Mouse (Mus musculus) lung, embryonic 14.5 days (tissue): ENCODE data around the gene Arg1. TPM values are rescaled to one million over a fixed set of nuclear protein-coding genes. Genes with fewer than 3 reads are reported as not detected.

Experiments
- ATAC-seq: fragments of 200-750 bp; cut with Nextera tagmentation; 2 replicates; pipeline ENCODE4 v1.8.0; 2017; ENCODE audit warnings: mild to moderate bottlenecking, moderate TSS enrichment, moderate library complexity; ENCODE audit not compliant: insufficient read depth
- DNase-seq: peaks from one replicate; pipeline ENCODE4 v3.0.0-alpha.2; 2015
- H3K27ac ChIP-seq: fragments of 300-500 bp; sonication (generic); 2 replicates; pipeline ENCODE4 v1.5.1; 2014; ENCODE audit warnings: low read depth, mild to moderate bottlenecking, moderate library complexity
- H3K27me3 ChIP-seq: fragments of 300-500 bp; sonication (generic); 2 replicates; pipeline ENCODE4 v1.6.1; 2014; ENCODE audit warnings: low read length, control low read depth; ENCODE audit not compliant: insufficient read depth
- H3K36me3 ChIP-seq: fragments of 300-500 bp; sonication (generic); 2 replicates; pipeline ENCODE4 v1.6.1; 2014; ENCODE audit warnings: control low read depth; ENCODE audit not compliant: insufficient read depth
- H3K4me1 ChIP-seq: fragments of 300-500 bp; sonication (generic); 2 replicates; pipeline ENCODE4 v1.6.1; 2014; ENCODE audit warnings: antibody characterized with exemption, control low read depth; ENCODE audit not compliant: insufficient read depth
- H3K4me2 ChIP-seq: fragments of 300-500 bp; sonication (generic); 2 replicates; pipeline ENCODE4 v1.6.1; 2014; ENCODE audit warnings: mild to moderate bottlenecking
- H3K4me3 ChIP-seq: fragments of 300-500 bp; sonication (generic); 2 replicates; pipeline ENCODE4 v1.5.1; 2014; ENCODE audit warnings: low read depth, low read length
- H3K9ac ChIP-seq: fragments of 300-500 bp; sonication (generic); 2 replicates; pipeline ENCODE4 v1.6.1; 2014
- H3K9me3 ChIP-seq: fragments of 300-500 bp; sonication (generic); 2 replicates; pipeline ENCODE4 v1.6.1; 2016; ENCODE audit warnings: low read depth, low read length, control low read depth
- CTCF ChIP-seq: IDR thresholded peaks from 2 replicates; pipeline ENCODE4 v1.5.1; 2016; ENCODE audit warnings: antibody characterized with exemption, low read depth
- WGBS: fragments of 180-500 bp; shearing (Covaris S2); extraction: QIAGEN DNeasy Blood & Tissue Kit; methylation state at CpG from one replicate; pipeline ENCODE4 v1.1.7; 2014; 5-methylcytosine and 5-hydroxymethylcytosine counted together
- polyA plus RNA-seq: library from polyadenylated mRNA; unstranded; fragments of >200 nt; fragmentation: Nextera tagmentation; extraction: Ambion mirVana; gene quantifications from 2 replicates; pipeline ENCODE4 v1.2.1, GENCODE M21; 2014

The Arg1 gene
- polyA plus RNA-seq, 1 experiment from 2014 or later: 1.4 TPM

GRCm38 (mm10) chr10:24947871-24948270, 20.6 kb upstream of the Arg1 start:
- WGBS: 57% methylated on average over 3 of the region's 3 CpGs
- no peak for TF ChIP-seq CTCF
- ATAC-seq: no peak

GRCm38 (mm10) chr10:24930143-24930542, 2.9 kb upstream of the Arg1 start:
- H3K4me2 ChIP-seq: no peak overlapping the region
- H3K4me3 ChIP-seq: no peak overlapping the region
- DNase-seq (peak; percentile 27), ATAC-seq (no peak)
- no peaks in the 10 kb centered on the region for H3K36me3 ChIP-seq
- no peaks in the 10 kb centered on the region for H3K9me3 ChIP-seq
- no peak overlapping the region for H3K9ac ChIP-seq
- 59% methylated on average over 6 of the region's 6 CpGs for WGBS
- no peak for TF ChIP-seq CTCF
- H3K4me1 ChIP-seq: no peaks in the 10 kb centered on the region
- no peaks in the 10 kb centered on the region for H3K27me3 ChIP-seq
- no peak overlapping the region for H3K27ac ChIP-seq

More at GRCm38 (mm10) chr10:24947871-24948270, 20.6 kb upstream of the Arg1 start:
- no peak overlapping the region for H3K4me2 ChIP-seq
- no peak overlapping the region for H3K9ac ChIP-seq
- DNase-seq: no peak
- H3K4me3 ChIP-seq: no peak overlapping the region
- no peaks in the 10 kb centered on the region for H3K36me3 ChIP-seq
- no peaks in the 10 kb centered on the region for H3K27me3 ChIP-seq
- no peaks in the 10 kb centered on the region for H3K9me3 ChIP-seq
- 0 out of 2 replicates have a peak, but pooled peaks cover 2% of the 10 kb centered on the region for H3K4me1 ChIP-seq
- peak overlapping the region; percentile 18; the same call in 1 of the 2 replicates for H3K27ac ChIP-seq

- Histone ChIP-seq H3K27me3 (no peaks in the 10 kb centered on the region), H3K36me3 (no peaks in the 10 kb centered on the region), H3K4me1 (no peaks in the 10 kb centered on the region), H3K9ac (no peak overlapping the region), H3K9me3 (no peaks in the 10 kb centered on the region), H3K27ac (no peak overlapping the region), H3K4me2 (peak overlapping the region; percentile 36), H3K4me3 (no peak overlapping the region)
- 3% methylated on average over 12 of the region's 12 CpGs for WGBS
- no peak for ATAC-seq
- TF ChIP-seq CTCF: no peak
- DNase-seq: peak; percentile 43
Observed at GRCm38 (mm10) chr10:24928072-24928471, 788 bp upstream of the Arg1 start.

- H3K27ac ChIP-seq: no peak overlapping the region
- H3K4me2 ChIP-seq: no peak overlapping the region
- no peak for TF ChIP-seq CTCF
- no peaks in the 10 kb centered on the region for H3K27me3 ChIP-seq
- no peaks in the 10 kb centered on the region for H3K9me3 ChIP-seq
- 0 out of 2 replicates have a peak, but pooled peaks have one; percentile 39 for ATAC-seq
- H3K9ac ChIP-seq: no peak overlapping the region
- 21% methylated on average over 10 of the region's 10 CpGs for WGBS
- DNase-seq: no peak
- no peaks in the 10 kb centered on the region for H3K4me1 ChIP-seq
- H3K36me3 ChIP-seq: no peaks in the 10 kb centered on the region
- no peak overlapping the region for H3K4me3 ChIP-seq
Observed at GRCm38 (mm10) chr10:24926380-24926779, 904 bp downstream of the Arg1 start.

- no peak for TF ChIP-seq CTCF
- no peak overlapping the region for H3K9ac ChIP-seq
- H3K4me3 ChIP-seq: no peak overlapping the region
- 50% methylated on average over 3 of the region's 3 CpGs for WGBS
- no peaks in the 10 kb centered on the region for H3K36me3 ChIP-seq
- H3K9me3 ChIP-seq: no peaks in the 10 kb centered on the region
- no peak for ATAC-seq
- H3K27me3 ChIP-seq: no peaks in the 10 kb centered on the region
- H3K4me1 ChIP-seq: no peaks in the 10 kb centered on the region
- H3K27ac ChIP-seq: no peak overlapping the region
- no peak overlapping the region for H3K4me2 ChIP-seq
- no peak for DNase-seq
Observed at GRCm38 (mm10) chr10:24924296-24924695, 3.0 kb downstream of the Arg1 start.

GRCm38 (mm10) chr10:24922977-24923376, 4.3 kb downstream of the Arg1 start:
- no peak overlapping the region for H3K4me2 ChIP-seq
- ATAC-seq: no peak

GRCm38 (mm10) chr10:24915486-24915885, 11.8 kb downstream of the Arg1 start:
- peaks cover 52% of the 10 kb centered on the region for H3K36me3 ChIP-seq
- WGBS: 84% methylated on average over 6 of the region's 6 CpGs

More at GRCm38 (mm10) chr10:24922977-24923376, 4.3 kb downstream of the Arg1 start:
- Histone ChIP-seq H3K4me1 (no peaks in the 10 kb centered on the region), H3K4me3 (no peak overlapping the region), H3K27me3 (no peaks in the 10 kb centered on the region), H3K9ac (no peak overlapping the region), H3K27ac (no peak overlapping the region), H3K9me3 (no peaks in the 10 kb centered on the region), H3K36me3 (no peaks in the 10 kb centered on the region)
- DNase-seq: no peak
- WGBS: 71% methylated on average over 4 of the region's 4 CpGs
- no peak for TF ChIP-seq CTCF

GRCm38 (mm10) chr10:24912576-24912975, 14.7 kb downstream of the Arg1 start:
- TF ChIP-seq CTCF: no peak
- ATAC-seq (no peak), DNase-seq (no peak)
- Histone ChIP-seq H3K9ac (no peak overlapping the region), H3K27ac (no peak overlapping the region), H3K9me3 (no peaks in the 10 kb centered on the region), H3K4me1 (no peaks in the 10 kb centered on the region), H3K27me3 (no peaks in the 10 kb centered on the region), H3K4me3 (no peak overlapping the region), H3K36me3 (peaks cover 82% of the 10 kb centered on the region), H3K4me2 (no peak overlapping the region)
- WGBS: 92% methylated on average over 14 of the region's 14 CpGs

More at GRCm38 (mm10) chr10:24915486-24915885, 11.8 kb downstream of the Arg1 start:
- no peak for DNase-seq
- Histone ChIP-seq H3K27ac (no peak overlapping the region), H3K9me3 (no peaks in the 10 kb centered on the region), H3K4me1 (no peaks in the 10 kb centered on the region), H3K4me3 (no peak overlapping the region), H3K4me2 (no peak overlapping the region), H3K27me3 (no peaks in the 10 kb centered on the region), H3K9ac (no peak overlapping the region)
- TF ChIP-seq CTCF: no peak
- ATAC-seq: no peak
